Mouse (Mus musculus): ENCODE measurements around the gene Opcml.

The Opcml gene

DNA sequence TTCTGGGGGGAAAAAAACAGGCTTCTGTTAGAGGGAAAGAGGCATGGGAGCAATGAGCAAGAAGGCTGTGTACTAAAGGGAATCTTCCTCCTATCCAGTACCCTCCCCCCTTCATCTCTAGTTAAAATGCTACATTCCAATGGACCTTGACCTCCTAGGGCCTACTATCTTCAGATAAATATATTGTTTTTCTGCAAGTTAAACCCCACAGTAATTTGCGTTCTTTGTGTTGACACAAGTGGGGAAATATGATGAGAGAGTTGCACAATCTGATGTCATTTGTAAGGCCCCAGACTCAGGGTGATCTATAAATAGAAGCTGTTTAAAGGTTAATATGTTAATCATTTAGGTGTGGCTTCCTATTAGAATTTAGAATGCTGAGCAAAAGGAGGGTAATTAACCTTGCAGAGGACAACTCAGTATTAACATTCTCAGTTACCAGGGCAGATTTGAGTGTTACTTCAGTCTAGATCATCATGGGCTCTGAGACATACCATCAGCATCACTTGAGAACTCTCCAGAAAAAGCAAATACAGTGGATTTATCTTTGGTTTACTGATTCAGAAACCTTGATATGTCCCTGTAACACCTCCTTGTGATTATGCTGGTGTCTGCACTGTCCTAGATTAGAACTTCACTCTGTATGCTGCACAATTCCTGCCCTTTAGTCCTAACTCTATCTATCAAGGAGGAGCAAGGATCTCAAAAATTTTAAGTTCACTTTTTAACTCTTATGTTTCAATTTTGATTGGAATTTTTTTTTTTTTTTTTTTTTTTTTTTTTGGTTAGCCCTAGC lies 762.0 kb downstream of the Opcml start:
- CTCF ChIA-PET, result no interaction called here

DNA sequence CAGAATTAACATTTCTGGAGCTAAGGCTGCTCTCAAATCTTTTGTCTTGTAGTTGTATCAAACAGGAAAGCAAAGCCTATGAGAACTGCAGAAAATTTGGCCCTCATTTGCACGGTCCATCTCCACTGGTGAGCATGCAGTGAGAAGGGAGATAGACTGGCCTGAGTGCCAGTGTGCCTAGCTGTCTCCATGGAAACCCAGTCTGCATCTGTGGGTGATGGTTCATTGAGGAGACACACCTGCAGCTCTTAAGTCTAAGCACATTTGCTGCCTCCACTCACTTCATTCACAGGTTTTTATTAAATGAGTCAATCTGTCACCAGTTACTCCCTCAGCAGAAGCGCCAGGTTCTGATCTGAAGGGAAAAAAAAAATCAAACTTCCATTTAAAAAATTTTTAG lies 768.1 kb downstream of the Opcml start:
- CTCF ChIA-PET, result no interaction called here

DNA sequence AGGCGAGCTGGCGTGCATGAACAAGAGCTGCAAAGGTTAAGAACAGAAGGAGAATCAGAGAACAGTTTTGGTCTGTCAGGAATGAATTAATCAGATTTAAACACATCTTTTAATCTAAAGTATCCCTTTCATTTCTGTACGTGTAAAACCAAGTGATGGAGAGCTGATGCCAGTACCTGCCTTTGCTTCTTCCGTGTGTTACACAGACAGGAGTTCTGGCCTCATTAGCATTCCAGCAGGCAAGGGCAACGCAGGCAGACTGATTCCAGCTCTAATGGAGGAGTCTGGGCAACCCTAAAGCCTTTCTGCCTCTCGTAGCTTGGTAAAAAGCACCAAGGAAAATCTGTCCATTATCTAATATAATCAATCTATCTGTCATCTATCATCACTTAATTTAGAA lies 771.2 kb downstream of the Opcml start:
- CTCF ChIA-PET, result no interaction called here

DNA sequence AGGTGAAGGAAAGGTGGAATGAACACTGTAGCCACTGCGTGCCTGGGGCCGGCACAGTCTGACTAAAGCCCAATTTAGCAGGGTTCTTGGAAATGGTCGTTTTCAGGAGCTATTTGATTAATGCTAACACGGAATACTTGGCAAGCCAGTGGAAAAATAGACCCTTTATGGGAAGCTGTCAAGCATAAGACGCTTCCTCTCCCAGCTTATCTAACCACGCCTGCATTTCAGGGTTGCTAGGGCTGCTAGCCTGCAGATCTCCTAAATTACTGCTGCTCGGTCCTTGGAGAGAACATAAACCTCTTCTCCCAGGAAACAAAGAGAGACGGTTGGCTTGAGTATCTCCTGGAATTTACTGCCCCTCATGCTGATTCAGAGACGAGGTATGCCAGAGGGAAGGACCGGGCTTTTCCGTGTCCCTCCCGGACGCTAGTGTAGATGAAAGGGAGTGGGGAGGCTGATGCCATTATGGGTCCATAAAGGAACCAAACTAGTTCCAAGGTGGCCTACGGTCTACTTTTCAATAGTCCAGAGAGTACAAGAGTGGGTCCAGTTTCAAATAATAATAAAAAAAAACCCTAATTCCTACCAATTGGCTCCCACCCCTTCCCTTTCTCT lies 772.6 kb downstream of the Opcml start:
- CTCF ChIA-PET, result interaction anchor here (0.7 kb wide), 1 partner anchor 26 kb away, joined by 4 read pairs; no protein-coding TSS in a partner anchor

DNA sequence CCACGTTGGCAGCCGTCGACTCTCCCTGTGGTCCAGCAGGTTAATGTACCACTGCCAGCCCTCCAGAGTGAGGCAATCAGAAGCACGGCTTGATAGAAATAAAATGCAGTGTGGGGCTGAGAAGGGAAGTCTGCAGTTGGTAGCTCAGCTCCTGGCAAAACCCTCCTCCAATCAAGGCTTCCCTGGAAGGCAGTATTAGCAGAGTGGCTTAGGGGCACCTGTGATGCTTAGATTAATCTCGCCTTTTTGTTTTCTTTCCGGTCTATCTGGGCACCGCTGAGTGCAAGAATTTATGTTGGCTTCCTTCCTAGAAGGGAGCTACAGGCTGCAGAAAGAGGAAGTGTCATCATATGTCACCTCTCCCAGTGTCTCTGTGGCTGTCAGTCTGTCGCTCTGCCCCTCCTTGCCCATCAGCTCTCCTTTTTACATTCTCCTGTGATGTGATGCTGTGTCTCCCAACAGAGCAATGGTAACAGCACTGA lies 778.5 kb downstream of the Opcml start:
- CTCF ChIA-PET, result no interaction called here

DNA sequence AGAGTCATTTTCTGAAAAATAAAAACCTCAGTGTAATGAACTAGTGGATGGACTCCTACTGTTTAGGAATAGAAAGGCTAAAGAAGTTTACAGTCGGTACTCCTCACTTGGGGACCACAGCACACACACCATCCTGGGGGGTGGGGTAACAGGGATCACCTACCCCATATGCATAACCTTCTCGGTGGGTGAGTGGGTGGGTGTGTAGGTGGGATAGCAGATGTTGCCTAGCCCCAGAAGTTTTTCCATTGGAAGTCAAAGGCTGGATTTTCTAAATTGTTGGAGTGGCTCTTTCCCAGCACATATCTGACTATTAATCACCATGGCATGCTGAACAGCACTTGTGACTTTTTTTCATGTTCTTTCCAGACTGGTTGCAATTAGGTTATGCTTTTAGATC lies 779.2 kb downstream of the Opcml start:
- CTCF ChIA-PET, result no interaction called here

DNA sequence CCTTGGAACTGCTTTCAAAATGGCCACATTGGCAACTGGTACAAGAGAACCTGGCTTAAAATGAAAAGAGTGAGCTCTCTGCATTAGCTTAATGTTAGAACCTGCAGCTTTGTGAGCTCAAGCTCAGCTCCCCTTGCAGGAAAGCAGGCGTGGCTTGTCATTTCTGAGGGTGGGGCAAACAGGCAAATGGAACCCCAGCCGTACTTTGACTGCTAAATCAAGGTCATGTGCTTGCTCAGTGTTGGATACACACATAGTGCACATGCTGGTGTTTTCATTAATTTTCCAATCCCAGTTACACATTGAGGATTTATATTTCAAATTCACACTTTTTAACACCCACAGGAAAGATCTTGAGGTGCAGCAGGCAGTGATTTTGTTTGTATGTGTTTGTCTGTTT lies 781.1 kb downstream of the Opcml start:
- CTCF ChIA-PET, result no interaction called here

DNA sequence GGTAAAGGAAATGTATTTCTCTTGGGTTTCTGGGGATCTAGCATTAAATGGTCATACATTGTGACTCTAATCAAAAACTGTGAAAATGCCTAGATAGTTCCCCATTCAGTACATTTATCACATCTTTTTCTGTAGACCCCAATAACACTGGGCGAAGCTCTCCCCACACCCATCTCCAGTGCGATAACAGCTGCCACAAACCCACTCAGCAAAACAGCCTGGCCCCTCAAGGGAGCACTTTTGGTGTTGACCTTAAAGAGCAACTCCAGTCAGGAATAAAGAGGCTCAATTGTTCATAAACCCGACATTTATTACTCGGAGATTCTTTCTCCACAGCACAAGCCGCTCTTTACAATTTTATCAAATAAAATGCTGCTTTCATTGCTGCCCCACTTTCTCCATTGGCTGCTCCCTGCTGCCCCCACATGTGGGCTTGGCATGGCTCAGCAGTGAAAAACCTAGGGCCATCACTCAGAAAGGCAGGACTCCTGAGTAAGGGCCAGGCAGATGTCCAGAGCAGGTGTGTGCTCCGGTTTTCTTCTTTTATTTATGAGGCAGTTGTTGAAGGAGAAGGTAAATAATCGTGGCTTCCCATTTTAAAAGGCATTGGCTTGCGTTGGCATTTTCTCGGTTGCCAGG lies 781.7 kb downstream of the Opcml start:
- CTCF ChIA-PET, result no interaction called here

DNA sequence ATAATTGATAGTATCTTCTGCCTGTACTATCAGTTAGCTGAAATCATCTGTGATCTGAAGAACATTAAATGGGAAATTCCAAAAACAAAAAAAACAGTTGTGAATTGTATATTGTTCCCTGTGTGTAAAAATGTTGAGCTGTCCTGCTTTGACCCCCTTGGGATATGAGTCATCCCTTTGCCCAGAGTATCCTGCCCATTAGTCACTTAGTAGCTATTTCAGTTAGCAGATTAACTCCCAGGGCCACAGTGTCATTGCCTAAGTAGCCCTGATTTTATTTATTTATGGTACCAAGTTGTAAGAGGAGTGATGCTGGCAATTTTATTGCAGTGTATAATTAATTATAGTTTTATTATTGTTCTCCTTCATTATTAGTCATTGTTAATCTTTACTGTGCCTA lies 788.2 kb downstream of the Opcml start:
- CTCF ChIA-PET, result no interaction called here

DNA sequence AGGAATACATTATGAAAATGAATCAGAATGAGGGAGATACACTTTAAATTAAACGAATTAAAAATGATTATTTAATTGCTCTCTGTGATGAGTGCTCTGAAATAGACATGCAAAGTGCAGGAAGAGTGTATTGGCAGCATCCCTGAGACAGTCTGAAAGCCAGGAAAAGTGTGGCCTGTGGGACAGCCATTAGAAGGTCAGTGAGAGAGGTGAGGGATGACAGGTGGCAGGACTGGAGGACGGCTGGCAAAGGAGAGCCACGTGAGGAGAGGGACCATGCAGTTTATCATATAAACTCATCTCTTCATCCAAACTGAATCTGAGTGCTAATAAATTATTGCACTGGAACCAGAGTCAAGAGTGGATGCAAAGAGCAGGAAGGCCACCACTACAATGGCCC lies 796.7 kb downstream of the Opcml start:
- CTCF ChIA-PET, result no interaction called here

DNA sequence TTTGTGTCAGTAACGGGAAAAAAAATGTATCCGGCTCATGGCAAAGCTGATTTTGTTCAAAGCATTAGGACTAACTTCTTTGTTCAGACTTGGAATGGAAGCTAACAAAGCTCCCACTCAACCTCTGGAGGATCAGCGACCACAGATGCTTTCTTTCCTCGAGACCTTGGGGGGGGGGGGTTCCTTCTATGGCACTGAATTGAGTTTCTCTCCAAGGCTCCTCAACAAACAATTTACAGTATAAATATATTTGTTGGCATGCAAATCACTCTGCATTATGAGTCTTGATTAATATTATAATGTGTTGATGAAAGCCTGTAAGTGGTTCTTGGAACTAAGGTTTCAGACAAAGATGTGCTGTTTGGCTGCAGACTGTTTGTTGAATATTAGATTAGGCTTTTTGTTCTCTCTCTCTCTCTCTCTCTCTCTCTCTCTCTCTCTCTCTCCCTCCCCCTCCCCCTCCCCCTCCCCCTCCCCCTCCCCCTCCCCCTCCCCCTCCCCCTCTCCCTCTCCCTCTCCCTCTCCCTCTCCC lies 797.3 kb downstream of the Opcml start:
- CTCF ChIA-PET, result no interaction called here

DNA sequence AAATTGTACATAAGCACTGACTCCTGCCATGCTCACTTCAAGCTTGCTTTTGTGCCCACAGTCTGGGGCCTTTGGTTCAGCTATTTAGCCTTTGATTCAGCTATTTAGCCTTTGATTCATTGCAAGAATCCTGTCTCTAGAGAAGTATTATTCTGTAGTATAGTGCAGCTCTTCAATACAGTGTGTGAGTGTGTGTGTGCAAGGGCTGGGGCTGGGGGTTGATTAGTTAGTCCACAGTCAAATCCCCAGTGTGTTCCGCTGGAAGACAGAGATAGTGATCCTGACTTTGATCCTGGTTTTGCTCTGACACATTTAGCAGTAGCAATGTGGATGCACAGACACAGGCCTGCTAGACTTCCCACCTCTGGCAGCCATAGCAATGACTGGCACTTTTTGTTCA lies 797.9 kb downstream of the Opcml start:
- CTCF ChIA-PET, result no interaction called here

DNA sequence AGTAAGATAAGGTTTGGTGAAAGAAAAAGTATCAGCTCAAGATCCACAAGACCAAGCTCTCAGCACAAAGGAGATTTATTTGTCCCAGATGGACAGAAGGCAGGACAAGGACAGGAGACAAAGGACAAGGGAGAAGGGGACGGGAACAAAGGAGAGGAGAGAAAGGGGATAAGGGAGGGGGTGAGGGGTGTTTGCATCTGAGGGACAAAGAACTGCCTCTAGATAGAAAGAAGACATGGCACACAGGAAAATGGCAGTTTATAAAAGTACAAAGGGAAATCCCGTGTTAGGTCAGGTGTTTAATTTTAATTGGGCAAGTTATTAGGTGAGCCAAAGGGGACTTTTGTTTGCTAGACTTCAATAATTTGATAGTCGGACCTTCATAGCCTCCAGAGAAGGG lies 801.6 kb downstream of the Opcml start:
- CTCF ChIA-PET, result no interaction called here

DNA sequence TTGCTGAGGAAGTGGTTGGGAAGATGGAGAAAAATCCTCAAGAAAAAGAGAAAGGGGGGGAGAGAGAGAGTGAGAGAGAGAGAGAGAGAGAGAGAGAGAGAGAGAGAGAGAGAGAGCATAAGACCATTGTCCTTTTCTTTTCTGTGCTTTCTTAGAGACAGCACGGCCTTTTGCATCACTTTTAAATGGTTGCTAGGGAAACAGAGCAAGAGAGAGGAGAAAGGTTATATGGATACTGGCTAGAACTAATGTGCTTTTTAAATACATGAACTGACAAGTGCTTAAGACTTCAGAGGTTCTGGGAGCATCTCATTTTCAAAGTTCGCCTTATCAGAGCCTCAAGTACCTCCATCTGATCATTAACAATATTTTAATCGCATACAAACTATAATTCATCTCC lies 804.5 kb downstream of the Opcml start:
- CTCF ChIA-PET, result no interaction called here

DNA sequence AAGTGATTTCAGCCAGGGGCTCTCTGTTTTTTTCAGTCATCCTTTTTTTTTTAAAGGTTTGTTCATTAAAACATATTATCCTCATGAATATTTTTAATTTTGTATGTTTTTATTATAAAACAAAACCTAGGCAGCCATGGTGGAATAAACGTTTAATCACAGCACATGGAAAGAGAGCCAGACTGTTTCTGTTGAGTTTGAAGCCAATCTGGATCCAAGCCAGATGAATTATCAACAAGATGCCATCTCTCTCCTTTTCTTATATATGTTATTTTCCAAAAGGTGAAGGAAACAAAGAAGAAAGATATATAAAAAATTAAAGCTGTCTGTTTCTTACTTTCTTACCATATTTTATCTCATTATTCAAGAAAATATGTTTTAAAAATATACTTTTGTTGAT lies 815.0 kb downstream of the Opcml start:
- CTCF ChIA-PET, result no interaction called here

DNA sequence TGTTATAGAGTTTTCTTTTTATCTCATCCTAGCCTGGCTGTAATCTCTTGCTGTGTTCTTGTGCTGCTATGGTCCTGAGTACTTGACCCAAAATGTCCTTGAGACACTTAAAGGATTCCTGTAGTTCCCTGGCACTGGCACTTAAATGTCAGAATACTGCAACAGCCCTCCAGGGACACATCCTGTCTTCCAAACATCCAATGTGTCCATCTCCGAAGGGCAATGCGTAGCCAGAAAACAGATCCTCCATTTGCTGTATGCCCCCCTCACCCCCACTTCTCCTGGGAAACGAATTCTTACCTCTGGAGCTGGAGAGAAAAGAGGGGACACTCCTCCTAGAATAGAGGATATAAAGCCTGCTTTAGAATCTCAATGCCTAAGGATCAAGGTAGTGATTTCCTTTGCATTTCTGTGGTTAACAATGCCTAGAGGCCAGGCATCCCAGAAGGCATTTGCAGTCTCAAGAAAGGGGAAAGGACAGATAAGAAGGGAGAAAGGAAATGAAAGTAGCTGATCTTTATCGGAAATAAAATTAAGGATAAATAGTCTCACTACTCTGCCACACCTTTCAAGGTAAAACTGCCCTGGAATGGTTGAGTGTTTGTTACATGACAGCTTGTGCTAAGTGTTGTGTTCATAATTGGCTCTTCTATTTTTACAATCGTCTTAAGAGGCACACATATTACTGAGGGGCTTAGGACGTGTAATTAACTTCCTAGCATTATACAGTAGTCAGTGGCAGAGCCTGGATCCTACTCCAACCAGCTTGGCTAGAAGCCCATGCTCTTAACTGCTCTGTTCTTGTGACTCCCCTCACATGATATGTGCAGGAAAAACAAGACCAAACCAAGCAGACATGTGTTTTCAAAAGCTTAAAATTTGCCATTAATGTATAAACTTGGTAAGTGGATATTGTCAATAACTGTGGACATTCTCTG lies 823.4 kb downstream of the Opcml start:
- CTCF ChIA-PET, result no interaction called here

DNA sequence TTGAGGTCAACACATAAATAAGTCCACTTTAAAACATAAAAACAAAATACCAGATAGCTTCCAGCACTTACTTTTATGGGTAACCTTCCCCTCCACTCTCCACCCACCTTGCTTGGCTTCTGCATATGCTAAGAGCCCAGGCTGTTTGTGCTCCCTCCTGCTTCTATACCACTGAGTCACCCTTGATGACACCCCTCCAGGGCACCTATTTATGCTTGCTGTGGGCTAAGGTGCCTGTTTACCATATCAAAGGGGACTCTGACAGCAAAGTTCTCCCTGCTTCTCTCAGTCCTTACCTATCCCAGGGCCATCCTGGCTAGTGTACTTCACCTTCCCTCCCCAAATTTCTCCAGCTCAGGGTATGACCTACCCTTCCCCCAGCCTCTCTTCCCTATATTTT lies 824.9 kb downstream of the Opcml start:
- CTCF ChIA-PET, result no interaction called here

DNA sequence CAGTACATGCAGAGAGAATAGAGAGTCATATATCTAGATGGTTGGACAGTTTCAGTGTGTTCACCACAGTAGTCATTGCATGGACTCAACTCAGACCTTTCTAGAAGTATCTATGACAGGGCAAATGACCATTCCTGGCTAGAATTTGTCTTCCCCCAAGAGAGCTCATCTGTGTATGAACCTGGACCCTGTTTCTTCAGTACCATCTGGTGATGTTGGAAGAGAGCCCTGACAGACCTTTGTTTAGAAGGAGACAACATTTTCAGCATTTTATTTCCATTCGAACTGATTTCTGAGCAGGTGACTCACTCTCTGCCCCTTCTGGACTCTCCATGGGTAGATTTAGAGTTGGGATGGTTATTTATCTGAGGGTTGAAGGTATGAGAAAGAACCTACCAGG lies 827.1 kb downstream of the Opcml start:
- CTCF ChIA-PET, result no interaction called here

DNA sequence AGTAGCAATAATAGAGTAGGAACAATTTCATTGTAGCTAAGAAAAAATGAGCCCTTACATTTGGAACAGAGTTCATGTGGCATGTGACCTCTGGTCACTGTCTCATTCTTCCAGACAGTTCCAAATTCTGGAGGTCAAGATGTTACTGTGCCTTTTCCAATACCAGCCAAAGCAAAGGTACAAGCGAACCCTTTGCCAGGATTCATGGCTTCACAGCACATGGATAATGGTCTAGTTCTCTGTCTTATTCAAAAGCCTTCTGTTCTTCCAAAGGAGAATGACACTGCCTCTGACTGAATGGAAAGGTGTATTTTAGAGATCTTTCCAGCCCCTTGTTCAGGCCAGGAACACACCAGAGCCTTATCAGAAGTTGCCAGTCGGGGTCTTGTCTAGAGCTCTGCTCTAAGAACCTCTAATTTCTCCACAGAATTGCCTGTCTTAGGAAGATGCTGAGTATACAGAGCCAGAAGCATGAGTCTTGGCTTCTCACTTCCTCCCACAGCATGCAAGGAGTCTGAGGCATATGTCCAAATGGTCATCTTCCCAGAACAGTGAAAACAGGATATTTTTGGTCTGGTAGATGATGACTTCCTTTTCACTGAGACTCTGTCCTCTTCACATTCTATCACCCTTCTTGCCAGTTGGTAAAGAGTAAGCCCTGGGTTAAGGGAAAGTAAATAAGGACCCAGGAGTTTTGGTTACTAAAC lies 827.8 kb downstream of the Opcml start:
- CTCF ChIA-PET, result no interaction called here

DNA sequence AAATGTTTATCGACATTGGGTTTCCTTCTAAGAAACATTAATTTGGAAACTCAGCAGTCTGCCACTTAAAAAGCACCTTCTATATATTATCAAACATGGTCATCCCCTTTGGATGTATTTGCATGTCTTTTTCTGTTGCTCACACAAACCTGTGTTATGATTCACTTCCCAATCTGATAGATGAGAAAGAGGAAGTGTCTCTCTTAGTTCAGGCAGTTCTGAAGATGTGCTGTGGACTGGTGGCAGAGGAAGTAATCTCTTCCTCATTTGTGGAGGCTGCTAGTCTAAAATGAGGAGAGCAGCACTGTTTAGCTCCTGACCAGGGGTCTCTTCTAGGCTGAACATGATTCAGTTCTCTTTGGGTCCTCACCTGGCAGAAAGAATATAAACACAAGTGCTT lies 831.4 kb downstream of the Opcml start:
- CTCF ChIA-PET, result no interaction called here

DNA sequence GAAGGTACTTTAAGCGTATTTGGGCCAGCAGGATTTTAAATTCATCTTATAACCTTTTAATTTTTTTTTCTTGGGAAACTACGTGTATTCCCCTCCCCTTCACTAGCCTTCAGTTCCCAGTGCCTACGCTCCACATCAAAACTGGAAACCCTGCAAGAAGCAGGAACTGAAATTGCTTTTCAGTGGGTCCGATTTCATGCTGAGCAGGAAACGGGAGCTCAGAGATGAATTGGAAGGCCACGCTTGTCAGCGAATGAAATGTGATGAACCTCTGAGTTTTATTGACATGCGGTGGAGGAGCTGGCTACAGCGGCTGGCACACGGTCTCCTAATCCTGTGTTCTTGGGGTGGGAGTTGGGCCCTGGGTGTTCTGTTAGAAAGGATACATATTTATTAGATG lies 834.3 kb downstream of the Opcml start:
- CTCF ChIA-PET, result no interaction called here
